Mouse (Mus musculus): Measurements from ENCODE around the gene Aspdh. TPM values are rescaled to one million over a fixed set of nuclear protein-coding genes. Genes with fewer than 3 reads are reported as not detected.

The Aspdh gene
- polyA plus RNA-seq, 1 experiment from 2014 or later, result 5.3 TPM

GRCm38 (mm10) chr7:44461503-44462217 is 3.5 kb upstream of the Aspdh start:
- WGBS, result 87% methylated on average over 57 of the region's 57 CpGs
- Histone ChIP-seq H3K4me1 (ENCODE audit: control insufficient read depth, insufficient read depth, low read length) (peaks cover 18% of the 10 kb centered on the region), H3K9me3 (replicated peaks; ENCODE audit: control insufficient read depth, low read length) (no peaks in the 10 kb centered on the region), H3K9ac (ENCODE audit: low read length) (no peak overlapping the region), H3K36me3 (ENCODE audit: control insufficient read depth, insufficient read depth, low read length) (peaks cover 75% of the 10 kb centered on the region), H3K4me3 (ENCODE audit: low read depth, low read length) (no peak overlapping the region), H3K27ac (ENCODE audit: low read depth, low read length) (no peak overlapping the region), H3K4me2 (ENCODE audit: low read length) (no peak overlapping the region), H3K27me3 (replicated peaks; ENCODE audit: control insufficient read depth, insufficient read depth, low read length) (no peaks in the 10 kb centered on the region)
- ATAC-seq (no peak), DNase-seq (ENCODE audit: low spot score) (no peak)

- DNase-seq (ENCODE audit: low spot score) (no peak), ATAC-seq (no peak)
- 43% methylated on average over 72 of the region's 77 CpGs for WGBS
- Histone ChIP-seq H3K9ac (ENCODE audit: low read length) (no peak overlapping the region), H3K4me2 (ENCODE audit: low read length) (no peak overlapping the region), H3K9me3 (replicated peaks; ENCODE audit: control insufficient read depth, low read length) (no peaks in the 10 kb centered on the region), H3K36me3 (ENCODE audit: control insufficient read depth, insufficient read depth, low read length) (peaks cover 68% of the 10 kb centered on the region), H3K27ac (ENCODE audit: low read depth, low read length) (0 out of 2 replicates have a peak overlapping the region, but pooled peaks have one; percentile 7), H3K4me3 (ENCODE audit: low read depth, low read length) (no peak overlapping the region), H3K27me3 (replicated peaks; ENCODE audit: control insufficient read depth, insufficient read depth, low read length) (no peaks in the 10 kb centered on the region), H3K4me1 (ENCODE audit: control insufficient read depth, insufficient read depth, low read length) (peaks cover 18% of the 10 kb centered on the region)
These were observed 2.8 kb upstream of the Aspdh start for GRCm38 (mm10) chr7:44462218-44463055.

- H3K9ac ChIP-seq (ENCODE audit: low read length), result no peak overlapping the region
- DNase-seq (ENCODE audit: low spot score) (no peak), ATAC-seq (no peak)
- no peaks in the 10 kb centered on the region for H3K27me3 ChIP-seq (replicated peaks; ENCODE audit: control insufficient read depth, insufficient read depth, low read length)
- no peak overlapping the region for H3K4me2 ChIP-seq (ENCODE audit: low read length)
- H3K36me3 ChIP-seq (ENCODE audit: control insufficient read depth, insufficient read depth, low read length), result peaks cover 62% of the 10 kb centered on the region
- peaks cover 18% of the 10 kb centered on the region for H3K4me1 ChIP-seq (ENCODE audit: control insufficient read depth, insufficient read depth, low read length)
- no peak overlapping the region for H3K27ac ChIP-seq (ENCODE audit: low read depth, low read length)
- no peaks in the 10 kb centered on the region for H3K9me3 ChIP-seq (replicated peaks; ENCODE audit: control insufficient read depth, low read length)
- 62% methylated on average over 8 of the region's 8 CpGs for WGBS
- H3K4me3 ChIP-seq (ENCODE audit: low read depth, low read length), result no peak overlapping the region
These were observed 2.1 kb upstream of the Aspdh start for GRCm38 (mm10) chr7:44463056-44463425.

- no peaks in the 10 kb centered on the region for H3K9me3 ChIP-seq (replicated peaks; ENCODE audit: control insufficient read depth, low read length)
- peak overlapping the region; percentile 78 for H3K27ac ChIP-seq (ENCODE audit: low read depth, low read length)
- no peak overlapping the region for H3K9ac ChIP-seq (ENCODE audit: low read length)
- H3K4me2 ChIP-seq (ENCODE audit: low read length), result no peak overlapping the region
- peaks cover 55% of the 10 kb centered on the region for H3K36me3 ChIP-seq (ENCODE audit: control insufficient read depth, insufficient read depth, low read length)
- no peak for ATAC-seq
- no peak for DNase-seq (ENCODE audit: low spot score)
- peaks cover 22% of the 10 kb centered on the region for H3K4me1 ChIP-seq (ENCODE audit: control insufficient read depth, insufficient read depth, low read length)
- H3K27me3 ChIP-seq (replicated peaks; ENCODE audit: control insufficient read depth, insufficient read depth, low read length), result no peaks in the 10 kb centered on the region
- WGBS, result 80% methylated on average over 10 of the region's 10 CpGs
- H3K4me3 ChIP-seq (ENCODE audit: low read depth, low read length), result no peak overlapping the region
These were observed 1.5 kb upstream of the Aspdh start for GRCm38 (mm10) chr7:44463556-44464225.

GRCm38 (mm10) chr7:44464511-44464910 is 680 bp upstream of the Aspdh start:
- peaks cover 47% of the 10 kb centered on the region for H3K36me3 ChIP-seq (ENCODE audit: control insufficient read depth, insufficient read depth, low read length)
- no peaks in the 10 kb centered on the region for H3K27me3 ChIP-seq (replicated peaks; ENCODE audit: control insufficient read depth, insufficient read depth, low read length)
- peak overlapping the region; percentile 21; the same call in 1 of the 2 replicates for H3K4me2 ChIP-seq (ENCODE audit: low read length)
- no peaks in the 10 kb centered on the region for H3K9me3 ChIP-seq (replicated peaks; ENCODE audit: control insufficient read depth, low read length)
- H3K9ac ChIP-seq (ENCODE audit: low read length), result peak overlapping the region; percentile 40
- WGBS, result 13% methylated on average over 4 of the region's 4 CpGs
- H3K27ac ChIP-seq (ENCODE audit: low read depth, low read length), result peak overlapping the region; percentile 78
- DNase-seq (ENCODE audit: low spot score) (peak; percentile 91), ATAC-seq (0 out of 2 replicates have a peak, but pooled peaks have one; percentile 4)
- H3K4me1 ChIP-seq (ENCODE audit: control insufficient read depth, insufficient read depth, low read length), result peaks cover 27% of the 10 kb centered on the region
- no peak overlapping the region for H3K4me3 ChIP-seq (ENCODE audit: low read depth, low read length)

- ATAC-seq, result no peak
- WGBS, result 79% methylated on average over 10 of the region's 10 CpGs
- Histone ChIP-seq H3K4me1 (ENCODE audit: control insufficient read depth, insufficient read depth, low read length) (peaks cover 27% of the 10 kb centered on the region), H3K4me3 (ENCODE audit: low read depth, low read length) (no peak overlapping the region), H3K4me2 (ENCODE audit: low read length) (no peak overlapping the region), H3K27me3 (replicated peaks; ENCODE audit: control insufficient read depth, insufficient read depth, low read length) (no peaks in the 10 kb centered on the region), H3K9ac (ENCODE audit: low read length) (no peak overlapping the region), H3K27ac (ENCODE audit: low read depth, low read length) (0 out of 2 replicates have a peak overlapping the region, but pooled peaks have one; percentile 10), H3K36me3 (ENCODE audit: control insufficient read depth, insufficient read depth, low read length) (peaks cover 30% of the 10 kb centered on the region), H3K9me3 (replicated peaks; ENCODE audit: control insufficient read depth, low read length) (no peaks in the 10 kb centered on the region)
- DNase-seq (ENCODE audit: low spot score), result no peak
These were observed 1.1 kb downstream of the Aspdh start for GRCm38 (mm10) chr7:44466006-44466887.

GRCm38 (mm10) chr7:44466888-44467311 is 1.7 kb downstream of the Aspdh start:
- WGBS, result 78% methylated on average over 16 of the region's 16 CpGs
- peaks cover 23% of the 10 kb centered on the region for H3K36me3 ChIP-seq (ENCODE audit: control insufficient read depth, insufficient read depth, low read length)
- H3K4me2 ChIP-seq (ENCODE audit: low read length), result no peak overlapping the region
- H3K4me1 ChIP-seq (ENCODE audit: control insufficient read depth, insufficient read depth, low read length), result peaks cover 27% of the 10 kb centered on the region
- H3K27ac ChIP-seq (ENCODE audit: low read depth, low read length), result peak overlapping the region; percentile 81; the same call in 1 of the 2 replicates
- no peak for ATAC-seq
- H3K9me3 ChIP-seq (replicated peaks; ENCODE audit: control insufficient read depth, low read length), result no peaks in the 10 kb centered on the region
- H3K27me3 ChIP-seq (replicated peaks; ENCODE audit: control insufficient read depth, insufficient read depth, low read length), result no peaks in the 10 kb centered on the region
- DNase-seq (ENCODE audit: low spot score), result no peak
- no peak overlapping the region for H3K9ac ChIP-seq (ENCODE audit: low read length)
- no peak overlapping the region for H3K4me3 ChIP-seq (ENCODE audit: low read depth, low read length)

- Histone ChIP-seq H3K27ac (ENCODE audit: low read depth, low read length) (peak within 1 kb of the TSS; percentile 81), H3K4me2 (ENCODE audit: low read length) (peak within 1 kb of the TSS; percentile 56), H3K9ac (ENCODE audit: low read length) (peak within 1 kb of the TSS; percentile 54), H3K36me3 (ENCODE audit: control insufficient read depth, insufficient read depth, low read length) (peaks cover 13% of the 10 kb centered on the region), H3K4me1 (ENCODE audit: control insufficient read depth, insufficient read depth, low read length) (peaks cover 29% of the 10 kb centered on the region), H3K27me3 (replicated peaks; ENCODE audit: control insufficient read depth, insufficient read depth, low read length) (no peaks in the 10 kb centered on the region), H3K4me3 (ENCODE audit: low read depth, low read length) (peak within 1 kb of the TSS; percentile 40), H3K9me3 (replicated peaks; ENCODE audit: control insufficient read depth, low read length) (no peaks in the 10 kb centered on the region)
- under 1% methylated on average over 42 of the region's 42 CpGs for WGBS
- DNase-seq (ENCODE audit: low spot score) (peak; percentile 99), ATAC-seq (peak; percentile 96)
These were observed 2.7 kb downstream of the Aspdh start, which contains the start of gene Josd2 for GRCm38 (mm10) chr7:44467811-44468411. Gene Josd2 (plus strand): TSS chr7:44467980.
